Mouse (Mus musculus) hindbrain, embryonic 15.5 days (tissue): ENCODE measurements around the gene Mapkap1. TPM values are rescaled to one million over a fixed set of nuclear protein-coding genes. Genes with fewer than 3 reads are reported as not detected.
A peak's percentile ranks its signal among the peaks of the same experiment; 100 is the strongest.

Experiments
- ATAC-seq: fragments of 200-750 bp; cut with Nextera tagmentation; 2 replicates; pipeline ENCODE4 v1.8.0; 2017; ENCODE audit warnings: low read depth, moderate number of reproducible peaks, moderate TSS enrichment; ENCODE audit not compliant: low FRiP score
- H3K27ac ChIP-seq: fragments of 300-500 bp; sonication (generic); replicated peaks from 2 replicates; pipeline ENCODE4 v1.5.1; 2015; ENCODE audit warnings: mild to moderate bottlenecking, inconsistent platforms
- H3K27me3 ChIP-seq: fragments of 300-500 bp; sonication (generic); 2 replicates; pipeline ENCODE4 v1.6.1; 2015; ENCODE audit warnings: control low read depth, inconsistent platforms
- H3K36me3 ChIP-seq: fragments of 300-500 bp; sonication (generic); 2 replicates; pipeline ENCODE4 v1.6.1; 2015; ENCODE audit warnings: control low read depth, inconsistent platforms
- H3K4me1 ChIP-seq: fragments of 300-500 bp; sonication (generic); replicated peaks from 2 replicates; pipeline ENCODE4 v1.6.1; 2015; ENCODE audit warnings: control low read depth, inconsistent platforms
- H3K4me2 ChIP-seq: fragments of 300-500 bp; sonication (generic); 2 replicates; pipeline ENCODE4 v1.6.1; 2015; ENCODE audit warnings: moderate library complexity, mild to moderate bottlenecking, inconsistent platforms
- H3K4me3 ChIP-seq: fragments of 300-500 bp; sonication (generic); 2 replicates; pipeline ENCODE4 v1.5.1; 2015; ENCODE audit warnings: mild to moderate bottlenecking, inconsistent platforms
- H3K9ac ChIP-seq: fragments of 300-500 bp; sonication (generic); 2 replicates; pipeline ENCODE4 v1.6.1; 2015; ENCODE audit warnings: inconsistent platforms
- H3K9me3 ChIP-seq: fragments of 300-500 bp; sonication (generic); 2 replicates; pipeline ENCODE4 v1.6.1; 2016; ENCODE audit warnings: control low read depth, inconsistent platforms
- WGBS: fragments of 180-500 bp; shearing (Covaris S2); methylation state at CpG from one replicate; pipeline ENCODE4 v1.1.7; 2015; 5-methylcytosine and 5-hydroxymethylcytosine counted together
- polyA plus RNA-seq: library from polyadenylated mRNA; unstranded; fragments of >200 nt; fragmentation: Nextera tagmentation; extraction: Ambion mirVana; gene quantifications from 2 replicates; pipeline ENCODE4 v1.2.1, GENCODE M21; 2015

The Mapkap1 gene
- polyA plus RNA-seq, 1 experiment from 2014 or later: 98.3 TPM

- Histone ChIP-seq H3K27me3 (no peaks in the 10 kb centered on the region), H3K4me2 (no peak overlapping the region), H3K4me1 (no peaks in the 10 kb centered on the region), H3K9ac (no peak overlapping the region), H3K27ac (no peak overlapping the region), H3K4me3 (no peak overlapping the region), H3K36me3 (no peaks in the 10 kb centered on the region), H3K9me3 (no peaks in the 10 kb centered on the region)
- ATAC-seq: no peak
- WGBS: 89% methylated on average over 5 of the region's 5 CpGs
Observed at GRCm38 (mm10) chr2:34515263-34515662, 108.7 kb downstream of the Mapkap1 start.

- no peak for ATAC-seq
- Histone ChIP-seq H3K4me1 (no peaks in the 10 kb centered on the region), H3K27me3 (no peaks in the 10 kb centered on the region), H3K4me2 (no peak overlapping the region), H3K9ac (no peak overlapping the region), H3K36me3 (no peaks in the 10 kb centered on the region), H3K9me3 (no peaks in the 10 kb centered on the region), H3K4me3 (no peak overlapping the region), H3K27ac (no peak overlapping the region)
- 88% methylated on average over 2 of the region's 2 CpGs for WGBS
Observed at GRCm38 (mm10) chr2:34518083-34518482, 111.5 kb downstream of the Mapkap1 start.

- 92% methylated on average over 5 of the region's 5 CpGs for WGBS
- H3K36me3 ChIP-seq: no peaks in the 10 kb centered on the region
- H3K27ac ChIP-seq: no peak overlapping the region
- no peak overlapping the region for H3K4me3 ChIP-seq
- H3K4me1 ChIP-seq: no peaks in the 10 kb centered on the region
- no peaks in the 10 kb centered on the region for H3K9me3 ChIP-seq
- no peak overlapping the region for H3K4me2 ChIP-seq
- no peaks in the 10 kb centered on the region for H3K27me3 ChIP-seq
- ATAC-seq: no peak
- H3K9ac ChIP-seq: no peak overlapping the region
Observed at GRCm38 (mm10) chr2:34518526-34518925, 112.0 kb downstream of the Mapkap1 start.

- H3K27ac ChIP-seq: no peak overlapping the region
- H3K27me3 ChIP-seq: no peaks in the 10 kb centered on the region
- H3K4me3 ChIP-seq: no peak overlapping the region
- H3K36me3 ChIP-seq: no peaks in the 10 kb centered on the region
- 50% methylated on average over 6 of the region's 6 CpGs for WGBS
- ATAC-seq: no peak
- no peaks in the 10 kb centered on the region for H3K4me1 ChIP-seq
- no peak overlapping the region for H3K9ac ChIP-seq
- H3K9me3 ChIP-seq: no peaks in the 10 kb centered on the region
- no peak overlapping the region for H3K4me2 ChIP-seq
Observed at GRCm38 (mm10) chr2:34519525-34519924, 113.0 kb downstream of the Mapkap1 start.

- H3K27ac ChIP-seq: no peak overlapping the region
- no peak for ATAC-seq
Observed at GRCm38 (mm10) chr2:34521384-34521783, 114.8 kb downstream of the Mapkap1 start.

GRCm38 (mm10) chr2:34526527-34527371 is 120.2 kb downstream of the Mapkap1 start:
- Histone ChIP-seq H3K9ac (no peak overlapping the region), H3K36me3 (no peaks in the 10 kb centered on the region), H3K4me3 (no peak overlapping the region), H3K27me3 (no peaks in the 10 kb centered on the region), H3K4me1 (peaks cover 35% of the 10 kb centered on the region), H3K4me2 (no peak overlapping the region), H3K27ac (no peak overlapping the region), H3K9me3 (no peaks in the 10 kb centered on the region)
- peak; percentile 61 for ATAC-seq
- 34% methylated on average over 15 of the region's 15 CpGs for WGBS

More at GRCm38 (mm10) chr2:34521384-34521783, 114.8 kb downstream of the Mapkap1 start:
- Histone ChIP-seq H3K4me3 (no peak overlapping the region), H3K27me3 (no peaks in the 10 kb centered on the region), H3K4me1 (peaks cover 6% of the 10 kb centered on the region), H3K9me3 (no peaks in the 10 kb centered on the region), H3K9ac (no peak overlapping the region), H3K36me3 (no peaks in the 10 kb centered on the region), H3K4me2 (no peak overlapping the region)
- 90% methylated on average over 3 of the region's 3 CpGs for WGBS

GRCm38 (mm10) chr2:34528491-34528890 is 121.9 kb downstream of the Mapkap1 start:
- peaks cover 47% of the 10 kb centered on the region for H3K4me1 ChIP-seq
- no peaks in the 10 kb centered on the region for H3K36me3 ChIP-seq
- H3K27me3 ChIP-seq: no peaks in the 10 kb centered on the region
- no peak overlapping the region for H3K4me2 ChIP-seq
- ATAC-seq: no peak
- H3K9me3 ChIP-seq: no peaks in the 10 kb centered on the region
- H3K4me3 ChIP-seq: no peak overlapping the region
- no peak overlapping the region for H3K9ac ChIP-seq
- H3K27ac ChIP-seq: no peak overlapping the region

GRCm38 (mm10) chr2:34530042-34530441 is 123.5 kb downstream of the Mapkap1 start:
- no peak overlapping the region for H3K4me2 ChIP-seq

GRCm38 (mm10) chr2:34531801-34532298 is 125.3 kb downstream of the Mapkap1 start:
- Histone ChIP-seq H3K27ac (peak overlapping the region; percentile 56), H3K9ac (no peak overlapping the region), H3K4me3 (no peak overlapping the region), H3K27me3 (no peaks in the 10 kb centered on the region), H3K4me2 (no peak overlapping the region), H3K36me3 (no peaks in the 10 kb centered on the region), H3K4me1 (peaks cover 49% of the 10 kb centered on the region), H3K9me3 (no peaks in the 10 kb centered on the region)
- 0 out of 2 replicates have a peak, but pooled peaks have one; percentile 19 for ATAC-seq
- WGBS: 43% methylated on average over 3 of the region's 3 CpGs

More at GRCm38 (mm10) chr2:34530042-34530441, 123.5 kb downstream of the Mapkap1 start:
- Histone ChIP-seq H3K27ac (no peak overlapping the region), H3K27me3 (no peaks in the 10 kb centered on the region), H3K4me1 (peaks cover 52% of the 10 kb centered on the region), H3K36me3 (no peaks in the 10 kb centered on the region), H3K9ac (no peak overlapping the region), H3K9me3 (no peaks in the 10 kb centered on the region), H3K4me3 (no peak overlapping the region)
- WGBS: 43% methylated on average over 3 of the region's 3 CpGs
- ATAC-seq: no peak

- Histone ChIP-seq H3K4me2 (no peak overlapping the region), H3K27ac (peak overlapping the region; percentile 56), H3K4me1 (peaks cover 43% of the 10 kb centered on the region), H3K27me3 (no peaks in the 10 kb centered on the region), H3K36me3 (no peaks in the 10 kb centered on the region), H3K4me3 (no peak overlapping the region), H3K9ac (no peak overlapping the region), H3K9me3 (no peaks in the 10 kb centered on the region)
- 72% methylated on average over 1 of the region's 1 CpGs for WGBS
- no peak for ATAC-seq
Observed at GRCm38 (mm10) chr2:34532394-34532793, 125.8 kb downstream of the Mapkap1 start.

- Histone ChIP-seq H3K4me2 (no peak overlapping the region), H3K4me3 (no peak overlapping the region), H3K9ac (no peak overlapping the region), H3K9me3 (no peaks in the 10 kb centered on the region), H3K27me3 (no peaks in the 10 kb centered on the region), H3K36me3 (no peaks in the 10 kb centered on the region), H3K27ac (0 out of 2 replicates have a peak overlapping the region, but pooled peaks have one; percentile 8), H3K4me1 (peaks cover 39% of the 10 kb centered on the region)
- ATAC-seq: no peak
Observed at GRCm38 (mm10) chr2:34533281-34533680, 126.7 kb downstream of the Mapkap1 start.

GRCm38 (mm10) chr2:34534996-34535395 is 128.4 kb downstream of the Mapkap1 start:
- Histone ChIP-seq H3K36me3 (no peaks in the 10 kb centered on the region), H3K9ac (no peak overlapping the region), H3K27ac (peak overlapping the region; percentile 33), H3K9me3 (no peaks in the 10 kb centered on the region), H3K27me3 (no peaks in the 10 kb centered on the region), H3K4me3 (no peak overlapping the region), H3K4me2 (peak overlapping the region; percentile 27), H3K4me1 (peaks cover 43% of the 10 kb centered on the region)
- peak; percentile 75 for ATAC-seq
- WGBS: 22% methylated on average over 12 of the region's 12 CpGs
